Mouse (Mus musculus) left cerebral cortex, adult 9 months (tissue): ENCODE measurements around the gene Tnk1.
"Not testable (repeated sequence)": the region's sequence is repeated elsewhere in the genome, so short reads cannot be mapped to it uniquely, and the experiment has no call there.

Source experiments
- DNase-seq, 2 experiments: peaks; one replicate each; pipeline ENCODE4 v3.0.0; 2022; ENCODE audit warnings: low spot score in 2 of 2

Gene Tnk1

GRCm38 (mm10) chr11:69878952-69879351, 20.4 kb upstream of the Tnk1 start:
- DNase-seq, result no peak

- no peak for DNase-seq
Observed at GRCm38 (mm10) chr11:69878399-69878798, 19.9 kb upstream of the Tnk1 start.

- DNase-seq, result no peak
Observed at GRCm38 (mm10) chr11:69877878-69878277, 19.3 kb upstream of the Tnk1 start, which contains the start of gene Tmem95. Gene Tmem95 (minus strand): TSS chr11:69878018.

GRCm38 (mm10) chr11:69876867-69877266, 18.3 kb upstream of the Tnk1 start:
- peak in 1 of 2 experiments; percentile 78 for DNase-seq

GRCm38 (mm10) chr11:69876186-69876585, 17.7 kb upstream of the Tnk1 start:
- peak in 1 of 2 experiments; percentile 31 for DNase-seq

GRCm38 (mm10) chr11:69872451-69872850, 13.9 kb upstream of the Tnk1 start:
- no peak for DNase-seq

GRCm38 (mm10) chr11:69871822-69872221, 13.3 kb upstream of the Tnk1 start:
- no peak for DNase-seq

- DNase-seq, result no peak
Observed at GRCm38 (mm10) chr11:69870289-69871069, 11.9 kb upstream of the Tnk1 start.

- DNase-seq, result no peak
Observed at GRCm38 (mm10) chr11:69867335-69867734, 8.8 kb upstream of the Tnk1 start.

- DNase-seq, result no peak
Observed at GRCm38 (mm10) chr11:69865561-69865960, 7.0 kb upstream of the Tnk1 start.

- no peak for DNase-seq
Observed at GRCm38 (mm10) chr11:69864138-69864860, 5.8 kb upstream of the Tnk1 start.

GRCm38 (mm10) chr11:69863729-69864128, 5.2 kb upstream of the Tnk1 start:
- not testable (repeated sequence) for DNase-seq

- DNase-seq, result no peak
Observed at GRCm38 (mm10) chr11:69855347-69855746, 3.2 kb downstream of the Tnk1 start.

GRCm38 (mm10) chr11:69854680-69855079, 3.9 kb downstream of the Tnk1 start:
- no peak for DNase-seq

GRCm38 (mm10) chr11:69853994-69854393, 4.5 kb downstream of the Tnk1 start:
- no peak for DNase-seq

GRCm38 (mm10) chr11:69850754-69851153, 7.8 kb downstream of the Tnk1 start:
- no peak for DNase-seq

- no peak for DNase-seq
Observed at GRCm38 (mm10) chr11:69849884-69850283, 8.6 kb downstream of the Tnk1 start.

GRCm38 (mm10) chr11:69849128-69849527, 9.4 kb downstream of the Tnk1 start:
- DNase-seq, result no peak

- no peak for DNase-seq
Observed at GRCm38 (mm10) chr11:69848021-69848420, 10.5 kb downstream of the Tnk1 start.

GRCm38 (mm10) chr11:69846738-69847688, 11.5 kb downstream of the Tnk1 start:
- DNase-seq, result no peak

GRCm38 (mm10) chr11:69846198-69846680, 12.3 kb downstream of the Tnk1 start, which contains the start of gene Plscr3:
Gene Plscr3 (plus strand): TSS chr11:69846376.
- peak; percentile 59 to 83 for DNase-seq

- no peak for DNase-seq
Observed at GRCm38 (mm10) chr11:69838714-69839104, 19.8 kb downstream of the Tnk1 start.
